Mouse (Mus musculus) forebrain, postnatal 0 days (tissue): ENCODE results near the gene Nos3. TPM values are rescaled to one million over a fixed set of nuclear protein-coding genes. Genes with fewer than 3 reads are reported as not detected.

ENCODE experiments used
- ATAC-seq: fragments of 200-750 bp; cut with Nextera tagmentation; 2 replicates; pipeline ENCODE4 v1.8.0; 2017; ENCODE audit warnings: mild to moderate bottlenecking, moderate library complexity
- DNase-seq: peaks from one replicate; pipeline ENCODE4 v3.0.0-alpha.2; 2015
- H3K27ac ChIP-seq: fragments of 300-500 bp; sonication (generic); 2 replicates; pipeline ENCODE4 v1.5.1; 2014; ENCODE audit warnings: low read depth, mild to moderate bottlenecking, antibody characterized with exemption, low read length, moderate library complexity, mixed read lengths
- H3K27me3 ChIP-seq: fragments of 300-500 bp; sonication (generic); 2 replicates; pipeline ENCODE4 v1.6.1; 2014; ENCODE audit warnings: mild to moderate bottlenecking, low read length, mixed read lengths; ENCODE audit not compliant: insufficient read depth
- H3K36me3 ChIP-seq: fragments of 300-500 bp; sonication (generic); 2 replicates; pipeline ENCODE4 v1.6.1; 2014; ENCODE audit warnings: mild to moderate bottlenecking, moderate library complexity; ENCODE audit not compliant: insufficient read depth
- H3K4me1 ChIP-seq: fragments of 300-500 bp; sonication (generic); 2 replicates; pipeline ENCODE4 v1.6.1; 2014; ENCODE audit warnings: antibody characterized with exemption; ENCODE audit not compliant: insufficient read depth
- H3K4me2 ChIP-seq: fragments of 300-500 bp; sonication (generic); 2 replicates; pipeline ENCODE4 v1.6.1; 2014; ENCODE audit warnings: low read depth, mild to moderate bottlenecking, moderate library complexity
- H3K4me3 ChIP-seq: fragments of 300-500 bp; sonication (generic); 2 replicates; pipeline ENCODE4 v1.5.1; 2014; ENCODE audit warnings: low read depth, low read length, mixed read lengths
- H3K9ac ChIP-seq: fragments of 300-500 bp; sonication (generic); 2 replicates; pipeline ENCODE4 v1.6.1; 2014; ENCODE audit warnings: mild to moderate bottlenecking
- H3K9me3 ChIP-seq: fragments of 300-500 bp; sonication (generic); 2 replicates; pipeline ENCODE4 v1.6.1; 2016; ENCODE audit warnings: low read length
- CTCF ChIP-seq: sonication (generic); IDR thresholded peaks from 2 replicates; pipeline ENCODE4 v1.5.1; 2016; ENCODE audit warnings: antibody characterized with exemption, control low read depth, low read depth
- WGBS: fragments of 180-500 bp; shearing (Covaris S2); extraction: QIAGEN DNeasy Blood & Tissue Kit; methylation state at CpG from one replicate; pipeline ENCODE4 v1.1.7; 2014; 5-methylcytosine and 5-hydroxymethylcytosine counted together
- polyA plus RNA-seq: library from polyadenylated mRNA; unstranded; fragments of >200 nt; fragmentation: Nextera tagmentation; extraction: Ambion mirVana; gene quantifications from 2 replicates; pipeline ENCODE4 v1.2.1, GENCODE M21; 2015
- total RNA-seq: library from RNA; depleted of rRNA; stranded (reverse); fragments of >200 nt; gene quantifications from 2 replicates; pipeline ENCODE4 v1.2.3, GENCODE M21; 2014

Nos3 gene
- total and polyA plus RNA-seq, 2 experiments from 2014 or later, result 6.8 to 8.3 TPM

GRCm38 (mm10) chr5:24351278-24351677, 13.3 kb upstream of the Nos3 start, which contains the start of gene Kcnh2:
Gene Kcnh2 (minus strand): TSS chr5:24351604.
- peaks cover 16% of the 10 kb centered on the region; the same call in 1 of the 2 replicates for H3K4me1 ChIP-seq
- no peak for TF ChIP-seq CTCF
- peak within 1 kb of the TSS; percentile 73 for H3K27ac ChIP-seq
- ATAC-seq (no peak), DNase-seq (no peak)
- H3K36me3 ChIP-seq, result no peaks in the 10 kb centered on the region
- H3K9ac ChIP-seq, result peak within 1 kb of the TSS; percentile 67
- WGBS, result under 1% methylated on average over 48 of the region's 53 CpGs
- no peaks in the 10 kb centered on the region for H3K27me3 ChIP-seq
- no peaks in the 10 kb centered on the region for H3K9me3 ChIP-seq
- H3K4me2 ChIP-seq, result peak within 1 kb of the TSS; percentile 88
- H3K4me3 ChIP-seq, result peak within 1 kb of the TSS; percentile 78

GRCm38 (mm10) chr5:24351701-24352171, 12.9 kb upstream of the Nos3 start:
- Histone ChIP-seq H3K36me3 (no peaks in the 10 kb centered on the region), H3K4me2 (peak overlapping the region; percentile 88), H3K4me3 (peak overlapping the region; percentile 78), H3K4me1 (peaks cover 16% of the 10 kb centered on the region; the same call in 1 of the 2 replicates), H3K9ac (peak overlapping the region; percentile 67), H3K27ac (peak overlapping the region; percentile 73), H3K9me3 (no peaks in the 10 kb centered on the region), H3K27me3 (no peaks in the 10 kb centered on the region)
- ATAC-seq (peak; percentile 95), DNase-seq (peak; percentile 94)
- WGBS, result 1% methylated on average over 34 of the region's 41 CpGs
- TF ChIP-seq CTCF, result no peak

DNA sequence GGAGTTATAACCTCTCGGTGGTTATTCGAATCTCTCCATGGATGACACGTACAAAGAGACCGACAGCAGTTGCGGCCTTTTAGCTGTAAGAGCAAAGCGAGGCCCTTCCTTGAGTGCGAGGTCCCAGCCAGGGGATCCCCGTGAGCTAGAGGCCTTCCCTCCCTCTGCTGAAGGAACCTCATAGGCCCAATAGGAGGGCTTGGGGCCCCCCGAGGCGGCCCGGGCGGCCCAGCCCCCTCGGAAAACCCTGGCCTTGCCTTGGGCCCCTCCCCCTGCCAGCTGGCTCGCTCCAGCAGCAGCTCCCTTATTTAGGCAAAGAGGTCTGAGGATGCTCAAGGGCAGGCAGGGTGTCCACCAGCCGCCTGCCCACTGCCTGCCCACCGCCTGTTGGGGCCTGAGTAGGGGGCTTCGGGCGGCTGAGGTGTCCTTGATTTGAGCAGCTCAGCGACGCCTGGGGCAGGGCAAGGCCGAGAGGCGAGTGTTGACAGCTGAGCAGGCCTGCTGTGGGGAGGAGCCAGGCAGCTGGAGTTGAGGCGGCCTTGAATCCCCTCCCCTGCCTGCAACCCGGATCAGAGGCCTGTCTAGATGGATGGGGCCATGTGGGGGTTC, 12.3 kb upstream of the Nos3 start:
- Histone ChIP-seq H3K27ac (peak overlapping the region; percentile 73), H3K9me3 (no peaks in the 10 kb centered on the region), H3K4me3 (peak overlapping the region; percentile 78), H3K4me1 (peaks cover 16% of the 10 kb centered on the region; the same call in 1 of the 2 replicates), H3K27me3 (no peaks in the 10 kb centered on the region), H3K9ac (peak overlapping the region; percentile 67), H3K4me2 (peak overlapping the region; percentile 88), H3K36me3 (no peaks in the 10 kb centered on the region)
- WGBS, result 7% methylated on average over 24 of the region's 24 CpGs
- peak; percentile 19 for ATAC-seq
- no peak for TF ChIP-seq CTCF
- peak; percentile 29 for DNase-seq

DNA sequence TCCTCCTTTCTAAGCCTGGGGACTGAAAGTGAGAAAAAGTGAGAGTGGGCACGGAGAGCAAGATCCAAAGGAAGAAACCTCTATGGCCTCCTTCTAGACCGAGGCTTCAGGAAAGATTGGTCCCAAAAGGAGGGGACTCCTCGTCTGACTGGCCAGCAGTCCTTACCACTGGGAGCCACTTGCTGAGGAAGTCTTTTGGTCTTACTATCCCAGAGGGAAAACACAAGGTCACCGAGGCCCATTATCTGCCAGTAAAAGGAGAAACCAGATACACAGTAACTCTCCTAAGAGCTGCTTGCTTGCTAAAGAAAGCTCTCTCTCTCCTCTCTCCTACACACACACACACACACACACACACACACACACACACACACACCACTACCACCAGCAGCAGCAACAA, 11.3 kb upstream of the Nos3 start:
- no peak for DNase-seq
- H3K9me3 ChIP-seq, result no peaks in the 10 kb centered on the region
- no peak for TF ChIP-seq CTCF
- no peak overlapping the region for H3K4me3 ChIP-seq
- H3K36me3 ChIP-seq, result no peaks in the 10 kb centered on the region
- H3K4me2 ChIP-seq, result no peak overlapping the region
- 39% methylated on average over 4 of the region's 4 CpGs for WGBS
- ATAC-seq, result no peak
- no peak overlapping the region for H3K9ac ChIP-seq
- H3K4me1 ChIP-seq, result peaks cover 12% of the 10 kb centered on the region; the same call in 1 of the 2 replicates
- no peak overlapping the region for H3K27ac ChIP-seq
- H3K27me3 ChIP-seq, result no peaks in the 10 kb centered on the region

- 61% methylated on average over 4 of the region's 4 CpGs for WGBS
- no peak overlapping the region for H3K4me2 ChIP-seq
- no peak for TF ChIP-seq CTCF
- H3K9me3 ChIP-seq, result no peaks in the 10 kb centered on the region
- H3K36me3 ChIP-seq, result no peaks in the 10 kb centered on the region
- H3K27me3 ChIP-seq, result no peaks in the 10 kb centered on the region
- no peak overlapping the region for H3K9ac ChIP-seq
- H3K27ac ChIP-seq, result no peak overlapping the region
- H3K4me3 ChIP-seq, result no peak overlapping the region
- peaks cover 8% of the 10 kb centered on the region; the same call in 1 of the 2 replicates for H3K4me1 ChIP-seq
- ATAC-seq (no peak), DNase-seq (no peak)
Observed at GRCm38 (mm10) chr5:24356764-24357163, 7.8 kb upstream of the Nos3 start.

GRCm38 (mm10) chr5:24357461-24357860, 7.1 kb upstream of the Nos3 start:
- 11% methylated on average over 7 of the region's 7 CpGs for WGBS
- TF ChIP-seq CTCF, result peak; percentile 40
- Histone ChIP-seq H3K9ac (no peak overlapping the region), H3K4me3 (no peak overlapping the region), H3K4me1 (peaks cover 5% of the 10 kb centered on the region; the same call in 1 of the 2 replicates), H3K36me3 (no peaks in the 10 kb centered on the region), H3K4me2 (no peak overlapping the region), H3K27me3 (no peaks in the 10 kb centered on the region), H3K27ac (no peak overlapping the region), H3K9me3 (no peaks in the 10 kb centered on the region)
- ATAC-seq, result no peak
- DNase-seq, result peak; percentile 55

GRCm38 (mm10) chr5:24360792-24361454, 3.7 kb upstream of the Nos3 start:
- H3K36me3 ChIP-seq, result no peaks in the 10 kb centered on the region
- no peaks in the 10 kb centered on the region for H3K4me1 ChIP-seq
- H3K27ac ChIP-seq, result no peak overlapping the region
- H3K27me3 ChIP-seq, result no peaks in the 10 kb centered on the region
- H3K4me2 ChIP-seq, result no peak overlapping the region
- TF ChIP-seq CTCF, result peak; percentile 99
- H3K9ac ChIP-seq, result no peak overlapping the region
- under 1% methylated on average over 7 of the region's 7 CpGs for WGBS
- peak; percentile 92 for DNase-seq
- peak; percentile 84 for ATAC-seq
- H3K4me3 ChIP-seq, result no peak overlapping the region
- H3K9me3 ChIP-seq, result no peaks in the 10 kb centered on the region
